Mouse (Mus musculus) intestine, embryonic 15.5 days (tissue): ENCODE results near the gene S100a10. TPM values are rescaled to one million over a fixed set of nuclear protein-coding genes. Genes with fewer than 3 reads are reported as not detected.
"Not testable (repeated sequence)": the region's sequence is repeated elsewhere in the genome, so short reads cannot be mapped to it uniquely, and the experiment has no call there.

Experiments
- ATAC-seq: fragments of 200-750 bp; cut with Nextera tagmentation; 2 replicates; pipeline ENCODE4 v1.8.0; 2017; ENCODE audit warnings: moderate TSS enrichment, moderate library complexity
- H3K27ac ChIP-seq: fragments of 300-500 bp; sonication (generic); 2 replicates; pipeline ENCODE4 v1.5.1; 2015; ENCODE audit warnings: mild to moderate bottlenecking, inconsistent platforms
- H3K27me3 ChIP-seq: fragments of 300-500 bp; sonication (generic); replicated peaks from 2 replicates; pipeline ENCODE4 v1.6.1; 2015; ENCODE audit warnings: inconsistent platforms
- H3K36me3 ChIP-seq: fragments of 300-500 bp; sonication (generic); 2 replicates; pipeline ENCODE4 v1.6.1; 2015; ENCODE audit warnings: inconsistent platforms
- H3K4me1 ChIP-seq: fragments of 300-500 bp; sonication (generic); replicated peaks from 2 replicates; pipeline ENCODE4 v1.6.1; 2015; ENCODE audit warnings: inconsistent platforms
- H3K4me2 ChIP-seq: fragments of 300-500 bp; sonication (generic); replicated peaks from 2 replicates; pipeline ENCODE4 v1.6.1; 2015; ENCODE audit warnings: mild to moderate bottlenecking, inconsistent platforms
- H3K4me3 ChIP-seq: fragments of 300-500 bp; sonication (generic); replicated peaks from 2 replicates; pipeline ENCODE4 v1.5.1; 2015; ENCODE audit warnings: inconsistent platforms
- H3K9ac ChIP-seq: fragments of 300-500 bp; sonication (generic); 2 replicates; pipeline ENCODE4 v1.6.1; 2015; ENCODE audit warnings: inconsistent platforms
- H3K9me3 ChIP-seq: fragments of 300-500 bp; sonication (generic); 2 replicates; pipeline ENCODE4 v1.6.1; 2016; ENCODE audit warnings: inconsistent platforms
- WGBS: fragments of 180-500 bp; shearing (Covaris S2); methylation state at CpG from one replicate; pipeline ENCODE4 v1.1.7; 2015; 5-methylcytosine and 5-hydroxymethylcytosine counted together
- polyA plus RNA-seq: library from polyadenylated mRNA; unstranded; fragments of >200 nt; fragmentation: Nextera tagmentation; extraction: Ambion mirVana; gene quantifications from 2 replicates; pipeline ENCODE4 v1.2.1, GENCODE M21; 2015

Gene S100a10
- polyA plus RNA-seq, 1 experiment from 2014 or later = 689 TPM

DNA sequence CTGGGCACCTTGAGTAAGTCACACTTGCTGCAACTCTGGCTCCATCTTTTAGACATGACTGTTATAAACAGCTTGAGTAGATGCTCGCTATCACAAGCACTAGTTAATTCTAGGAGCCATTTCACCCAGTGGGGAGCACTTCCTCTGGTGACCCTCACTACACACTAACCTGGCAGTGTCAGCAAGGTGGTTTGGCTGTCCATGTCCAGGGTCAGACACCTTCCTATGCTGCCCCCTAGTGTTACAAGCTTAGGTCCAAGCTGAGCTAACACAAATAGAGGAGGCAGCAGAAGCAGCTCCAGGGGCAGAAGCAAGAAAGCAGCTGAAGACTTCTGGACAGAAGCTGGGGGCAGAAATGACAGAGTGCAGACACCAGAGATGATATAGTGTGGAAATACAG is 38.6 kb downstream of the S100a10 start:
- H3K4me2 ChIP-seq = no peak overlapping the region
- no peaks in the 10 kb centered on the region for H3K27me3 ChIP-seq
- H3K4me1 ChIP-seq = peaks cover 3% of the 10 kb centered on the region; the same call in 1 of the 2 replicates
- H3K9ac ChIP-seq = no peak overlapping the region
- H3K9me3 ChIP-seq = no peaks in the 10 kb centered on the region
- WGBS = 55% methylated on average over 1 of the region's 1 CpGs
- ATAC-seq = no peak
- H3K4me3 ChIP-seq = no peak overlapping the region
- H3K27ac ChIP-seq = no peak overlapping the region
- no peaks in the 10 kb centered on the region for H3K36me3 ChIP-seq

DNA sequence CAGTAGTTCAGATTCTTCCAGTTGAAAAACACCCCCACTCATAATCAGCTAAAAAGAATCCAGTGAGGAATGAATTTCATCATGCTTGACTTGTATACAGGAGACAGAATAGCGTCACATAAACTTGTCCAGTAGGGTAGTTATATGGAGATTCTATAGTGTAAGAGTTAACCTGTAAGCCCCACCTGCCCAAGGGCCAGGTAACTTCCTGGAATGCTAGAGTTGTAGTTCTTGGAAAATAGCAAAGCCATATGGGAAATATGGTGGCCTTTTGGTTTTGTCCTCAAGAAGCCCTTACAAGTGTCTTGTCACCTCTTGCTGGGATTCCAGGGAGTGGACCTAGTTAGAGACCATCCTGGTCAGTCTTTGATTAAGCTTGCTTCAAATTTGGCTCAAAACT is 41.8 kb downstream of the S100a10 start:
- peak; percentile 34 for ATAC-seq
- Histone ChIP-seq H3K4me2 (no peak overlapping the region; the same call in 1 of the 2 replicates), H3K9ac (no peak overlapping the region), H3K27me3 (no peaks in the 10 kb centered on the region), H3K27ac (peak overlapping the region; percentile 72), H3K9me3 (no peaks in the 10 kb centered on the region), H3K4me3 (no peak overlapping the region), H3K4me1 (peaks cover 4% of the 10 kb centered on the region; the same call in 1 of the 2 replicates), H3K36me3 (no peaks in the 10 kb centered on the region)
- 81% methylated on average over 1 of the region's 1 CpGs for WGBS

DNA sequence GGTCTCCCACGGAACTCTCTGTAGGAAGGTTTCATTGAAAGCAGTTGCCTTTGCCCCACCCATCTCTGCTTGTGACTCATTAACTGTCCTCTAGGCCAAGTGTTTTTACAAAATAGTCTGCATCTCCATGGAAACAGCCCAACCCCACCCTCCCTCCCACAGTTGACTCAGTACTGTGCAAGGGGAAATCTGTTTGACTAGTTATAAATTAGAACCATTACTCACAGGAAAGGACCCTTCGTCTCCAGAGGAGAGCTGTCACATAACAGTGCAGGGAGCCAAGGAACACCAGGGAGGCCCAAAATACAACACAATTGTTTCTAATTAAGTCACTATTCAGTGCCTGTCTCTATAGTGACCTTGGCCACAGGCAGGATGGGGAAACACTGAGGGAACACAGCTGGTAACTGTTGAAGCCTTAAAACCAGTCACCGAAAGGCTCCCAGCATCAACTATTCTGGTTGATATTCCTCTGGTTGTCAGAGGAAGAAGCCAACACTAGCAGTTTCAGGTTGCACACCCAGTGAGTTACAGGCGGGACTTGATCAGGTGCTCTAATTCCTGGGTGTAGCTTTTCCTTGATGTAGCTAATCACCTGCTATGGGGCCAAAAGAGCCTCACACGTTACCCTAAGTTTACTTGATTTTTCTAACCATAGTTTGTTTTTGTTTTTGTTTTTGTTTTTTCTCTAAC is 42.5 kb downstream of the S100a10 start:
- Histone ChIP-seq H3K27me3 (no peaks in the 10 kb centered on the region), H3K9ac (no peak overlapping the region), H3K4me1 (peaks cover 4% of the 10 kb centered on the region; the same call in 1 of the 2 replicates), H3K27ac (peak overlapping the region; percentile 86), H3K4me3 (no peak overlapping the region), H3K4me2 (no peak overlapping the region; the same call in 1 of the 2 replicates), H3K36me3 (no peaks in the 10 kb centered on the region), H3K9me3 (no peaks in the 10 kb centered on the region)
- 22% methylated on average over 5 of the region's 5 CpGs for WGBS
- peak; percentile 95 for ATAC-seq

DNA sequence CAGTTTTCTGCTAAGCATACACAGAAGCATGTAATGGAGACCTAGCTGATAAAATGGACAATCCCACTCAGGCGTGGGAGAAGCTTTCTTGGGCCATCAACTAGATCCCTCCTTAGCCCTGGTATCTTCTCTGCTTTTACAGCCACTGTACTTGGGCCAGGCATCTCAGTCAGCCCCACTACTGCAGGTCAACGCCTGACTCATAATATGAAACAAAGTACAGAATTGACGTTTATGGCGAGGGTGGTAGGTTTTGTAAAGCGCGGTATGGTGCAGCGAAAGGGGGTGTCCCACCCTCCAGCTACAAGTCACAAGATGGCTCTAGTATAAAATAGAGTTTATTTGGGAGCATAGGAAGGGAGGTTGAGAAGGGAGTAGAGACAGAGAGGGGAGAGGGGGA is 43.1 kb downstream of the S100a10 start:
- H3K27me3 ChIP-seq = no peaks in the 10 kb centered on the region
- peaks cover 4% of the 10 kb centered on the region; the same call in 1 of the 2 replicates for H3K4me1 ChIP-seq
- 76% methylated on average over 7 of the region's 7 CpGs for WGBS
- peak overlapping the region; percentile 86 for H3K27ac ChIP-seq
- no peaks in the 10 kb centered on the region for H3K36me3 ChIP-seq
- H3K4me2 ChIP-seq = no peak overlapping the region
- no peaks in the 10 kb centered on the region for H3K9me3 ChIP-seq
- H3K4me3 ChIP-seq = no peak overlapping the region
- no peak overlapping the region for H3K9ac ChIP-seq
- peak; percentile 40 for ATAC-seq

DNA sequence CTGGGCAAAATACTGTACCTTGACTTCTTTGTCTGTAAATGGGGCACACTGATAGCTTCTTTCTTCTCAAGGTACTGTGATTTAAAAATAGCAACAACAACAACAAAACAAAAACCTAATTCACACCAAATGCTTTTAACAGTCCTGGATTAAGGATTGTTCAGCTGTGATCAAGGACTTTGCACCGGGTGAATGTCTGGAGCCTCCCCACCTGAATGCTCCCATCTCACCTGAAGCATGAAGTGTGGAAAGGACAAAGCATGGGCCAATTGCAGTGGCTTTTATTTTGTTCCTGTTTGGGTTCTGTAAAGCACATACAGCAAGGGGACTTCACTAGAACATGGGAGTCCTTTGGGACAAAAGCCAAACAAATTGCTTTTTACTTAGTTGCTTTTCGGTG is 45.3 kb downstream of the S100a10 start:
- Histone ChIP-seq H3K9ac (no peak overlapping the region), H3K9me3 (no peaks in the 10 kb centered on the region), H3K4me1 (peaks cover 4% of the 10 kb centered on the region; the same call in 1 of the 2 replicates), H3K4me3 (no peak overlapping the region), H3K27ac (no peak overlapping the region), H3K4me2 (no peak overlapping the region), H3K36me3 (no peaks in the 10 kb centered on the region), H3K27me3 (no peaks in the 10 kb centered on the region)
- no peak for ATAC-seq
- WGBS = 92% methylated on average over 2 of the region's 2 CpGs

DNA sequence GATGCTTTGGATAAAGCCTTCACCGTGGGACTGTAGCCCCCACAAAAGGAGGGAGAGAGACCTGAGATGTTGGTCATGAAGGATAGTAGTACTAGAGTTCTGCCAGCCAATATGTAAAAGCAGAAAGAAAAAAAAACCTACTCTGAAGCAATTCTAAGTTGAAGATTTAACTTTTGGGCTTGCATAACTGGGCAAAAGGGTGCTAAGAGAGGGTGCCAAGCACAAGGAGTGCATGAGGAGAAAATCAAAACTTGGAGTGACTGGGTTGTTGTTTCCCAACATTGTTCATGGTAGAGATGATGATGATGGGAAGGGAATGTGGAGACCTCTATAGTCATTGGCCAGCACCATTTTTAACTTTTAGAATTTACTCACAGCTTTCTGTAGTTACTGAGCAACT is 47.0 kb downstream of the S100a10 start:
- WGBS = 73% methylated on average over 1 of the region's 1 CpGs
- no peak overlapping the region for H3K9ac ChIP-seq
- H3K36me3 ChIP-seq = no peaks in the 10 kb centered on the region
- no peak overlapping the region for H3K27ac ChIP-seq
- H3K4me3 ChIP-seq = no peak overlapping the region
- no peak for ATAC-seq
- H3K9me3 ChIP-seq = no peaks in the 10 kb centered on the region
- no peak overlapping the region for H3K4me2 ChIP-seq
- peaks cover 4% of the 10 kb centered on the region; the same call in 1 of the 2 replicates for H3K4me1 ChIP-seq
- H3K27me3 ChIP-seq = no peaks in the 10 kb centered on the region

DNA sequence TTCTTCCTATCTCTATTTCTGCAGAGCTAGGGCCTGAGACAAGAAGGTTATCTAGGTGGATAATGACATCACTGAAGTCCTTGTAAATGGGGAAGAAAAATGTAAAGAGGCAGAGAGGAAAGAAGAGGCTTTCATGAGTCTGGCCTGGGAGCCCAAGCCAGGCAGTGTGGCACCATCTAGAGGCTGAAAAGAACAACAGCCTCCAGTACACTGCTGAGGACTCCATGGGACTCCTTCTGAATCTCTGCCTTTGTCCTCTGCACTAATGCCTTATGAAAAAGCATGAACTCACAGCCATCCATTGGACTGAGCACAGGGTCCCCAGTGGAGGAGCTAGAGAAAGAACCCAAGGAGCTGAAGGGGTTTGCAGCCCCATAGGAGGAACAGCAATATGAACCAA is 54.1 kb downstream of the S100a10 start:
- H3K27me3 ChIP-seq, H3K4me3 ChIP-seq, H3K9ac ChIP-seq, H3K4me1 ChIP-seq, H3K36me3 ChIP-seq, H3K27ac ChIP-seq, H3K4me2 ChIP-seq, H3K9me3 ChIP-seq: not testable (repeated sequence)
- peak; percentile 84 for ATAC-seq

Other genes with a start within 250 kb of the S100a10 start
- gene Hrnr, start 235.3 kb upstream of the S100a10 start, polyA plus RNA-seq = not detected in 2 replicates
- gene Rptn, start 161.4 kb upstream of the S100a10 start, polyA plus RNA-seq = not detected in 2 replicates
- 1.3 and 1.4 TPM in 2 replicates for gene Tchh, start 112.8 kb upstream of the S100a10 start, polyA plus RNA-seq
- not detected in 2 replicates for gene Tchhl1, start 86.3 kb upstream of the S100a10 start, polyA plus RNA-seq
- 826 and 951 TPM in 2 replicates for gene S100a11, start 34.6 kb upstream of the S100a10 start, polyA plus RNA-seq
- not detected in 2 replicates for gene Tdpoz2, start 97.6 kb downstream of the S100a10 start, polyA plus RNA-seq
- gene Tdpoz1, start 121.2 kb downstream of the S100a10 start, polyA plus RNA-seq = not detected in 2 replicates
- not detected in 2 replicates for gene Gm37596, start 138.0 kb downstream of the S100a10 start, polyA plus RNA-seq
- gene Gm5773, start 217.9 kb downstream of the S100a10 start, polyA plus RNA-seq = not detected in 2 replicates
- gene Tdpoz4, start 241.3 kb downstream of the S100a10 start, polyA plus RNA-seq = not detected in 2 replicates